Mouse (Mus musculus) midbrain, embryonic 10.5 days (tissue): ENCODE results near the gene Bloc1s6. TPM values are rescaled to one million over a fixed set of nuclear protein-coding genes. Genes with fewer than 3 reads are reported as not detected.

Source experiments
- DNase-seq: peaks from one replicate; pipeline ENCODE4 v3.0.0-alpha.2; 2017; ENCODE audit warnings: low spot score
- H3K27ac ChIP-seq: fragments of 300-500 bp; sonication (generic); replicated peaks from 2 replicates; pipeline ENCODE4 v1.5.1; 2016; ENCODE audit warnings: mild to moderate bottlenecking
- H3K27me3 ChIP-seq: fragments of 300-500 bp; sonication (generic); 2 replicates; pipeline ENCODE4 v1.6.1; 2016; ENCODE audit warnings: low read depth, mild to moderate bottlenecking; ENCODE audit not compliant: poor library complexity, severe bottlenecking
- H3K36me3 ChIP-seq: fragments of 300-500 bp; sonication (generic); 2 replicates; pipeline ENCODE4 v1.6.1; 2016; ENCODE audit warnings: mild to moderate bottlenecking, moderate library complexity
- H3K4me1 ChIP-seq: fragments of 300-500 bp; sonication (generic); 2 replicates; pipeline ENCODE4 v1.6.1; 2016
- H3K4me3 ChIP-seq: fragments of 300-500 bp; sonication (generic); 2 replicates; pipeline ENCODE4 v1.5.1; 2016; ENCODE audit warnings: mild to moderate bottlenecking, moderate library complexity
- H3K9me3 ChIP-seq: fragments of 300-500 bp; sonication (generic); replicated peaks from 2 replicates; pipeline ENCODE4 v1.6.1; 2016; ENCODE audit warnings: mild to moderate bottlenecking
- WGBS: fragments of 180-500 bp; shearing (Covaris S2); methylation state at CpG from one replicate; pipeline ENCODE4 v1.1.7; 2016; 5-methylcytosine and 5-hydroxymethylcytosine counted together
- polyA plus RNA-seq: library from polyadenylated mRNA; unstranded; fragments of >200 nt; fragmentation: Nextera tagmentation; extraction: Ambion mirVana; gene quantifications from 2 replicates; pipeline ENCODE4 v1.2.1, GENCODE M21; 2016

Bloc1s6 gene
- polyA plus RNA-seq, result 76.0 and 83.1 TPM in 2 replicates

- Histone ChIP-seq H3K9me3 (no peaks in the 10 kb centered on the region), H3K36me3 (0 out of 2 replicates have a peak, but pooled peaks cover 5% of the 10 kb centered on the region), H3K4me1 (peaks cover 16% of the 10 kb centered on the region), H3K27ac (peak within 1 kb of the TSS; percentile 94), H3K4me3 (peak within 1 kb of the TSS; percentile 88), H3K27me3 (peaks cover 11% of the 10 kb centered on the region)
- peak; percentile 93 for DNase-seq
- 1% methylated on average over 52 of the region's 59 CpGs for WGBS
Measured at GRCm38 (mm10) chr2:122737894-122738830, at the start of gene Bloc1s6. Gene Bloc1s6, plus strand, starts transcription at chr2:122738503.

- DNase-seq, result no peak
- 89% methylated on average over 2 of the region's 2 CpGs for WGBS
- H3K9me3 ChIP-seq, result no peaks in the 10 kb centered on the region
- no peak overlapping the region for H3K4me3 ChIP-seq
- peaks cover 21% of the 10 kb centered on the region for H3K27me3 ChIP-seq
- no peak overlapping the region for H3K27ac ChIP-seq
- no peaks in the 10 kb centered on the region for H3K36me3 ChIP-seq
- peaks cover 16% of the 10 kb centered on the region for H3K4me1 ChIP-seq
Measured at GRCm38 (mm10) chr2:122697526-122697925, 40.8 kb upstream of the Bloc1s6 start.

- 67% methylated on average over 8 of the region's 8 CpGs for whole genome bisulfite sequencing
- H3K4me1 ChIP-seq, result peaks cover 16% of the 10 kb centered on the region
- peaks cover 41% of the 10 kb centered on the region for H3K27me3 ChIP-seq
- H3K36me3 ChIP-seq, result no peaks in the 10 kb centered on the region
- DNase-seq, result no peak
- no peaks in the 10 kb centered on the region for H3K9me3 ChIP-seq
- H3K27ac ChIP-seq, result no peak overlapping the region
- H3K4me3 ChIP-seq, result peak overlapping the region; percentile 77
Measured at GRCm38 (mm10) chr2:122701012-122701411, 37.3 kb upstream of the Bloc1s6 start.

- H3K36me3 ChIP-seq, result no peaks in the 10 kb centered on the region
- DNase-seq, result no peak
- H3K9me3 ChIP-seq, result no peaks in the 10 kb centered on the region
- under 1% methylated on average over 15 of the region's 15 CpGs for WGBS
- H3K4me3 ChIP-seq, result peak overlapping the region; percentile 77
- peaks cover 16% of the 10 kb centered on the region for H3K4me1 ChIP-seq
- 0 out of 2 replicates have a peak overlapping the region, but pooled peaks have one; percentile 86 for H3K27ac ChIP-seq
- H3K27me3 ChIP-seq, result peaks cover 41% of the 10 kb centered on the region
Measured at GRCm38 (mm10) chr2:122701871-122702180, 36.5 kb upstream of the Bloc1s6 start.

GRCm38 (mm10) chr2:122702181-122703036 is 35.9 kb upstream of the Bloc1s6 start, which contains the start of gene Slc30a4:
Gene Slc30a4, minus strand, starts transcription at chr2:122702663.
- H3K9me3 ChIP-seq, result no peaks in the 10 kb centered on the region

GRCm38 (mm10) chr2:122704572-122704971 is 33.7 kb upstream of the Bloc1s6 start:
- Histone ChIP-seq H3K27ac (no peak overlapping the region), H3K36me3 (no peaks in the 10 kb centered on the region), H3K4me1 (peaks cover 16% of the 10 kb centered on the region), H3K9me3 (no peaks in the 10 kb centered on the region), H3K27me3 (peaks cover 38% of the 10 kb centered on the region), H3K4me3 (no peak overlapping the region)
- DNase-seq, result no peak
- WGBS, result 89% methylated on average over 2 of the region's 2 CpGs

More at GRCm38 (mm10) chr2:122702181-122703036, 35.9 kb upstream of the Bloc1s6 start, which contains the start of gene Slc30a4:
- no peaks in the 10 kb centered on the region for H3K36me3 ChIP-seq
- peak within 1 kb of the TSS; percentile 86 for H3K27ac ChIP-seq
- peaks cover 16% of the 10 kb centered on the region for H3K4me1 ChIP-seq
- peak within 1 kb of the TSS; percentile 77 for H3K4me3 ChIP-seq
- WGBS, result under 1% methylated on average over 110 of the region's 111 CpGs
- H3K27me3 ChIP-seq, result peaks cover 41% of the 10 kb centered on the region
- peak; percentile 84 for DNase-seq

GRCm38 (mm10) chr2:122708080-122708479 is 30.2 kb upstream of the Bloc1s6 start:
- Histone ChIP-seq H3K27me3 (peaks cover 20% of the 10 kb centered on the region), H3K36me3 (no peaks in the 10 kb centered on the region), H3K4me1 (no peaks in the 10 kb centered on the region), H3K9me3 (no peaks in the 10 kb centered on the region), H3K27ac (no peak overlapping the region), H3K4me3 (no peak overlapping the region)
- 74% methylated on average over 3 of the region's 3 CpGs for WGBS
- no peak for DNase-seq

- Histone ChIP-seq H3K27ac (no peak overlapping the region), H3K27me3 (peaks cover 11% of the 10 kb centered on the region), H3K4me3 (no peak overlapping the region), H3K36me3 (no peaks in the 10 kb centered on the region), H3K4me1 (no peaks in the 10 kb centered on the region), H3K9me3 (no peaks in the 10 kb centered on the region)
- no peak for DNase-seq
- WGBS, result 84% methylated on average over 1 of the region's 1 CpGs
Measured at GRCm38 (mm10) chr2:122709156-122709555, 29.1 kb upstream of the Bloc1s6 start.

- Histone ChIP-seq H3K4me3 (no peak overlapping the region), H3K27ac (no peak overlapping the region), H3K4me1 (no peaks in the 10 kb centered on the region), H3K9me3 (no peaks in the 10 kb centered on the region), H3K36me3 (no peaks in the 10 kb centered on the region), H3K27me3 (no peaks in the 10 kb centered on the region)
- WGBS, result 79% methylated on average over 3 of the region's 3 CpGs
- DNase-seq, result no peak
Measured at GRCm38 (mm10) chr2:122711911-122712310, 26.4 kb upstream of the Bloc1s6 start.

GRCm38 (mm10) chr2:122712848-122713247 is 25.5 kb upstream of the Bloc1s6 start:
- no peak overlapping the region for H3K27ac ChIP-seq
- no peaks in the 10 kb centered on the region for H3K9me3 ChIP-seq
- WGBS, result 81% methylated on average over 2 of the region's 2 CpGs
- no peaks in the 10 kb centered on the region for H3K36me3 ChIP-seq
- DNase-seq, result no peak
- H3K4me1 ChIP-seq, result no peaks in the 10 kb centered on the region
- no peak overlapping the region for H3K4me3 ChIP-seq
- no peaks in the 10 kb centered on the region for H3K27me3 ChIP-seq

- Histone ChIP-seq H3K27me3 (no peaks in the 10 kb centered on the region), H3K9me3 (no peaks in the 10 kb centered on the region), H3K36me3 (no peaks in the 10 kb centered on the region), H3K4me3 (no peak overlapping the region), H3K27ac (no peak overlapping the region), H3K4me1 (no peaks in the 10 kb centered on the region)
- 83% methylated on average over 5 of the region's 5 CpGs for WGBS
- no peak for DNase-seq
Measured at GRCm38 (mm10) chr2:122715148-122715692, 23.1 kb upstream of the Bloc1s6 start.

GRCm38 (mm10) chr2:122716301-122716842 is 21.9 kb upstream of the Bloc1s6 start:
- H3K9me3 ChIP-seq, result no peaks in the 10 kb centered on the region
- no peaks in the 10 kb centered on the region for H3K27me3 ChIP-seq
- DNase-seq, result no peak
- H3K4me1 ChIP-seq, result no peaks in the 10 kb centered on the region
- WGBS, result 87% methylated on average over 3 of the region's 3 CpGs
- no peak overlapping the region for H3K4me3 ChIP-seq
- no peaks in the 10 kb centered on the region for H3K36me3 ChIP-seq
- H3K27ac ChIP-seq, result no peak overlapping the region
